Mouse (Mus musculus): Measurements from ENCODE around the gene Akap1.

Gene Akap1

DNA sequence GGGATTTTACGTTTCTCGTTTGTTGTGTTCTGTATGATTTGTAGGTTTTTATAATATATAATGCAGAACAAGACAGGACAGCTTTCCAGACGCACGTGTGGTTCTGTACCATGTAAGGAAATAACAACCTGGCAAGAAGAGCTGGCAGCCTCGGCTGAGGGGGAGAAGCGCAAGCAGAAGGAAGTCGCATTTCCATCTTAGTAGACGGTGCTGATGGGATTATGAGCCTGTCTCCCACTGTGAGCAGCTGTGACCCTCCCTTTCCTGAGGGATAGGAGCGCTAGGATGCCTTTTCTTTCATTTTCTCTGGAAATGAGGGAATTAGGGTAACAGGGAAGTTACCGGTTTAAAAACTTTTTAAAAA, 9.3 kb upstream of the Akap1 start:
- DNase-seq = no peak

GRCm38 (mm10) chr11:88873027-88873666, 8.8 kb upstream of the Akap1 start:
- no peak for DNase-seq

DNA sequence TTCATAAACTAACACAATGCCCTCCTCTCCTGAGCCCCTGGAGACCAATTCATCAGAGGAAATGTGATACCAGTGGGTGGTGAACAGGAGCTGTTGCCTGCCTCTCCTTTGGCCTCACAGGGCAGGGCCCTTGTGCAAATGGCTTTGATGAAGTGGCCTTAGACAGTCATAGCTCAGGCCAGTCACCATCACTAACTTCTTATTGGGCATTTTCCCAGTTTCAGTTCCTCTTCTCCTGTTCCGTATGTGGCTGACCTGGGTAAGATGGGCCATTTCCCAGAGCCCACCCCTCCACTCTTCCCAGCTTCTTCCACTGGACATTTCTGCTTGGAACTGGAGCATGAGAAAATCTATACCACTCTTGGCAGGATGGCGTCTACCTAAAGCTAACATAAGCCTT, 5.1 kb upstream of the Akap1 start:
- DNase-seq = no peak

GRCm38 (mm10) chr11:88863904-88864457, 405 bp downstream of the Akap1 start:
- peak; percentile 46 for DNase-seq

- DNase-seq = no peak
Measured at GRCm38 (mm10) chr11:88863071-88863903, 1.1 kb downstream of the Akap1 start.

DNA sequence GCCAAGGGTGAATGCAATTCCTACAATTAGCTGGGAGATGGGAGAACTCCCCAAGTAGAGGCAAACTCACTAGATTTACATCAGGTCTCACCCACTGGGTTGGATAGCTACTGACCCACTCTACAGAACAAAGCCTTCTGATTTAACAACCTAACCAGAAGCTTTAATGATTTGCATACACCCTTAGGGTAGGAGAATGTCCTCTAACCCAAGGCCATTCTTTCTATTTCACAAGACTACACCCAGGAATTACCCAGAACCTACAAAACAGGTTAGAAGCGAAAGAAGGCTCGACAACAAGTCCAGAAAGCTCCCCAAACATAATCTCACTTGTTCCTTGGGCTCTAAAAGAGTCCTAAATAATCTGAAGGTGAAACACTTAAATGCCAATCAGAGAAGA, 2.0 kb downstream of the Akap1 start:
- DNase-seq = no peak

DNA sequence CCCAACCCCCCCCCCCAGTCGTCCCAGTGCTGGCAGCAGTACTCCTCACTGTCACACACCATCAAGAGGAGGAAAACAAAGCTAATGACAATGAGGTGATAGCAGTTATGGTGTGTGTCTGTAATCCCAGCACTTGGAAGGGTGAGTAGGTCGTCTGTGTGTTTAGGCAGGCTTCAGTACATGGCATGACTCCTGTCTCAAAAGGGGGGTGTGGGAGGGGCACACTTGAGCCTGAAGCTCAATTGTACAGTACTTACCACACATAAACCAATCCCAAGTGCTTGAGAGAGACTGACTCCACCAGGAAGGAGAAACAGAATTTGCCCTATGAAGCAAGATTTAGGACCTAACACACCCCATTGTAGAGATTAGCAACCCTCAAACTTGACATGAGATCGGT, 3.3 kb downstream of the Akap1 start:
- DNase-seq = no peak

- no peak for DNase-seq
Measured at GRCm38 (mm10) chr11:88860641-88861040, 3.7 kb downstream of the Akap1 start.

- DNase-seq = no peak
Measured at GRCm38 (mm10) chr11:88857311-88858005, 6.9 kb downstream of the Akap1 start.

- DNase-seq = no peak
Measured at GRCm38 (mm10) chr11:88856383-88856782, 8.0 kb downstream of the Akap1 start.

GRCm38 (mm10) chr11:88855795-88856194, 8.6 kb downstream of the Akap1 start:
- no peak for DNase-seq

DNA sequence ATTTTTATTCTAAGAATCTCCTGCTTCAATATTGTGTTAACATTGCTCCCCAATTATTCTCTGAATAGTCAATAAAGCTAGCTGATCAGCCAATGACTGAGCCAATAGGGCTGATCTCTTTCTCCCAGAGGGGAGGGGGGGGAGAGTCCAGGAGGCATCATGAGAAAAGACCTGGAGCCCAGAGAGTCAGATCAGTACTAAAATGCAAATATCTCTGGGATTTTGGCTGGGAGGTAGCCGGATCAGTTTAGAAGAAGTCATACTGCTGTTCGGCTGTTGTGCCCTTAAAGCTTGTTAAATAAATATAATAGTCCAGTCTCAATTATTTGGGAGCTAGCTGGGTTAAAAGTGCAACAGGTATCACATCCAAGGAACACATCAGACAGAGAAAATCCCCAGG, 10.8 kb downstream of the Akap1 start:
- no peak for DNase-seq

GRCm38 (mm10) chr11:88852806-88853205, 11.6 kb downstream of the Akap1 start:
- DNase-seq = no peak

DNA sequence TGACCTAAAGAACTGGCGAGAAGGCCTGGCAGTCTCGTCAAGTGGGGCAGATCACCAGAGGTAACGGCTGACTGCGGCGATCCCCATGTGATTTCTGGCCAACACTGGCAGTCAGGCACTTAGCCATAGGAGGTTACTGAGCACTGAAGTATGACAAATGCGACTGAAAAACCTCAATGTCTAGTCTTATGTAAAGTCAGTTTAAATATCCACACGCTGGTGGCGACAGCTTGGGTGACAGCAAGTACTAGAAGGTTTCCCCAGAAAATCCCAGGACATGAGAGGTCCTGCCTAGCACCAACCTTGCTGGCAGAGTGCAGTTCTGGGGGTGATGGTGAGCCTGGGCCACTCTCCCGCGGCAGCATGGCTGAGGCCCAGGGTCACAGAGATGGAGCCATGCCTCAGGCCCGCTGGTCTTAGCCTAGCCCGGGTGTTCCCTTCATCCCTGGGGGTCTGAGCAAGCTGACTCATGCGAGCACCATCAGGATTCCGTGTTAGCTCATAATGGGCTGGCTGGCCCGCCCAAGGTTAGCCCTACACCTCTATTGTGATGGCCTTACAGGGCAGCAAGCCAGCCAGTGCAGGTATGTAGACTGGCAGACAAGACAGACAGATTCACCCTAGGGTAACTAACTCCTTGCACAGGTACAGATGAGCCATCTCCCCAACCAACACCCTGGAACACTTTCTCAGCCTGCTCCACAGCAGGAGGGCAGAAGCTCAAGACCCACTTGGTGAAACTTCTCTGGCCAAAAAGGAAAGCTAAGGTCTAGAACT, 13.1 kb downstream of the Akap1 start:
- DNase-seq = no peak

GRCm38 (mm10) chr11:88849732-88850131, 14.7 kb downstream of the Akap1 start:
- DNase-seq = no peak

DNA sequence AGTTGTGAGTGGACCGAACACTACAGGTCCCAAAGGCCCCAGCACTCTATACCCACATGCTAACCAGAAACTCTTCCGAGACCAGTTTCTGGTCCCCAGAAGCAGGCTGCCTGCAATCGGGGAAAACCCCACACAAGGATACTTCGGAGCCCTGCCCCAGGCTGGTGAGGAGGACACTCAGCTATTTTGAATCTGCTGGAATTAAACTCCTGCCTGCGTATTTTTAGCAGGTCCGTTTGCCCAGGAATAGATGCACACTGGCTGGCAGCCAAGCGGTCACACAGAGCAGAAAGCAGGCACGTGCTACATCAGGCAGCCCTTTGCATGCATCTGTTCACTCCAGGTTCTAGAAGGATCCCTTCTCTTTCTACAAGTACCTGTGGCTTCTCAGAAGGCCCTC, 15.1 kb downstream of the Akap1 start:
- peak; percentile 86 for DNase-seq

GRCm38 (mm10) chr11:88848590-88848989, 15.8 kb downstream of the Akap1 start:
- peak; percentile 50 for DNase-seq

GRCm38 (mm10) chr11:88847281-88848006, 16.9 kb downstream of the Akap1 start:
- DNase-seq = no peak

- DNase-seq = no peak
Measured at GRCm38 (mm10) chr11:88844384-88844783, 20.0 kb downstream of the Akap1 start.

- DNase-seq = no peak
Measured at GRCm38 (mm10) chr11:88843305-88843704, 21.1 kb downstream of the Akap1 start.

DNA sequence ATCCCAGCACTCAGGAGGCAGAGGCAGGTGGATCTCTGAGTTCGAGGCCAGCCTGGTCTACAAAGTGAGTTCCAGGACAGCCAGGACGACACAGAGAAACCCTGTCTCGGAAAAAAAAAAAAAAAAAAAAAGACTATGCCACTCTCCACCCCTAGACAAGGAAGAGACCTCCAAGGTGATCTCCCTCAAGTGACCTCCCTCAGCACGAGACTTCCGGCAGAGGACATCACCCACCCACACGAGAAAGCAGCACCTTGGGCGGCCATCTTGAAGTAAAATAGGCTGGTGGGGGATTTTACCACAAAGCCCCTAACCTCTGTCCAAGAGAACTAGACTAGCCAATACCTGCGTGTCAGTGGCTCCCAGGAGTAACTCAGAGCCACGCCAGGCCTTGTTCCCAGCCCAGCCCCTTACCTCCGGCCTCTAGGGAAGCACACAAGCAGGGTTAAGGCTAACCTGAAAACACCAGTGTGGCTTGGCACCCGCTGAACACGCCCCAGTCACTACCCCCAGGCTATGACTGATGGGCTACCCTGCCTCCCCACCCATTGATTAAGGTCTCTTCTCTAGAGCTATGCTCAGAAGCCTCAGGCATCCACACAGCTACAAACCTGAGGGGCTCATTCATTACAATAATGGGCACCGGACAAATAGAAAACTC, 21.9 kb downstream of the Akap1 start:
- no peak for DNase-seq

DNA sequence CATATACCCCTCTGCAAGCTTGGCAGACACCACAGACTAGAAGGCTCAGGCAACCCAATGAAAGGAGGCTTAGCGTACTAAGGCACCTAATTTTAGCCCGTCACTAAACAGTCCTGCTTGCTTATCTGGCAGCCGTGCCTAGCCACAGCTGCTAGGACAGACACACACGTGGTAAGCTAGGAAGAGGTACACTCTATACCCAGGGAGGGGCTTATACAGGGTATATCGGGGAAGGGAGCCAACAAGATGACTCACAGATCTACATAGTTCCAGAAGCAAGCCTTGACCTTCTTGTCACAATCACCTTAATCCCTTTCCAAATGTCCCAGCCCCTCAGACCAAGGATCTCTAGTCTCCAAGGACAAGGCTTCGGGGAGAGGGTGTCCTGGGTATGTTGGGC, 23.0 kb downstream of the Akap1 start:
- no peak for DNase-seq
